Mouse (Mus musculus) testis, adult 2 months (tissue): ENCODE results near the gene Gm15128. TPM values are rescaled to one million over a fixed set of nuclear protein-coding genes. Genes with fewer than 3 reads are reported as not detected.
"Not testable (repeated sequence)": the region's sequence is repeated elsewhere in the genome, so short reads cannot be mapped to it uniquely, and the experiment has no call there.

Source experiments
- H3K27ac ChIP-seq: fragments of 200-500 bp; 2 replicates; pipeline ENCODE4 v1.5.1; 2012; ENCODE audit warnings: low read depth, low read length; ENCODE audit not compliant: control insufficient read depth, insufficient read depth
- H3K27me3 ChIP-seq: fragments of 200-500 bp; 2 replicates; pipeline ENCODE4 v1.6.1; 2012; ENCODE audit warnings: mild to moderate bottlenecking, low read length, moderate library complexity; ENCODE audit not compliant: control insufficient read depth, insufficient read depth
- H3K36me3 ChIP-seq: fragments of 200-500 bp; 2 replicates; pipeline ENCODE4 v1.6.1; 2012; ENCODE audit warnings: mild to moderate bottlenecking, low read length; ENCODE audit not compliant: control insufficient read depth, insufficient read depth
- H3K4me1 ChIP-seq: fragments of 200-500 bp; 2 replicates; pipeline ENCODE4 v1.6.1; 2012; ENCODE audit warnings: low read length; ENCODE audit not compliant: control insufficient read depth, insufficient read depth
- H3K4me3 ChIP-seq: fragments of 200-500 bp; 2 replicates; pipeline ENCODE4 v1.5.1; 2012; ENCODE audit warnings: low read depth, mild to moderate bottlenecking, low read length, moderate library complexity, mixed read lengths; ENCODE audit not compliant: control insufficient read depth
- polyA plus RNA-seq: library from polyadenylated mRNA; depleted of rRNA; stranded (reverse); fragments of >200 nt; gene quantifications from 2 replicates; pipeline ENCODE4 v1.2.3, GENCODE M21; 2012; rRNA removed

The Gm15128 gene
- 1.2 and 1.4 TPM in 2 replicates for polyA plus RNA-seq

DNA sequence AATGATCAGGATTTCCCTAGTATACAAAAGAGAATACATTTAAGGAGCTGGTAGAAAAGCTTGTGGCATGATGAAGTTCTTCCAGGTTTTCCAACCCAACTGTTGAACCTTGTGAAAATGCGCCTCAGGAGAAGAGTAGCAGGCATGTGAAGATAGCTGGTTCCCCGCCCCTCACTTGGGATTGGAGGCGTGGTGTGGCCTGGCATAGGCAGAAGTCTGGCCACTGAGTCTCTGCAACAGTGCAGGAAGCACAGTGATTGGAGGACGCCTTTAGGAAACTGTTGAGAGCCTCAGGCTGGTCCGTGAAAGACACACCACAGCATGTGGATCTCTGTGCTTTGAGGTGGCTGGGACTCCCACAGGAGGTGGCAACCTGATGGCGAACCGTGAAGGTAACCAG lies at the start of gene Gm15128:
Gene Gm15128 (plus strand): TSS at position 301 of the 400 bp plus-strand sequence.
- not testable (repeated sequence) for H3K36me3 ChIP-seq, H3K4me1 ChIP-seq, H3K4me3 ChIP-seq, H3K27me3 ChIP-seq, H3K27ac ChIP-seq

Other genes starting within 250 kb of the Gm15128 start
- gene Lrch2, start 211.9 kb upstream of the Gm15128 start, polyA plus RNA-seq, result 0.48 and 0.54 TPM in 2 replicates
- gene Gm15080, start 227.0 kb downstream of the Gm15128 start, polyA plus RNA-seq, result 0.31 TPM in 1 of 2 replicates, not detected in the other